Mouse (Mus musculus) heart, adult 2 months (tissue): ENCODE results near the gene Taar8b.

Experiments used
- CTCF ChIP-seq: fragments of 200-600 bp; IDR thresholded peaks from 2 replicates; pipeline ENCODE4 v1.8.1; 2022; ENCODE audit warnings: antibody characterized with exemption, mild to moderate bottlenecking, moderate library complexity
- EP300 ChIP-seq: fragments of 200-500 bp; IDR thresholded peaks from 2 replicates; pipeline ENCODE4 v1.6.1; 2011; ENCODE audit warnings: low read depth, low read length, control low read depth; ENCODE audit not compliant: insufficient read depth
- POLR2A ChIP-seq: fragments of 200-500 bp; IDR thresholded peaks from 2 replicates; pipeline ENCODE4 v1.6.1; 2011; ENCODE audit warnings: mild to moderate bottlenecking, low read depth, low read length, control low read depth; ENCODE audit not compliant: insufficient read depth

- TF ChIP-seq CTCF (peak; percentile 73), POLR2A (no peak), EP300 (no peak)
These were observed 11.9 kb downstream of the Taar8b start for GRCm38 (mm10) chr10:24080166-24080565.
